Mouse (Mus musculus) left cerebral cortex, postnatal 10 days (tissue): ENCODE results near the gene Paqr9. TPM values are rescaled to one million over a fixed set of nuclear protein-coding genes. Genes with fewer than 3 reads are reported as not detected.

Source experiments
- DNase-seq, 2 experiments: peaks; one replicate each; pipeline ENCODE4 v3.0.0; 2021 to 2022; ENCODE audit warnings: low spot score in 2 of 2, mixed read lengths in 1 of 2; ENCODE audit errors: extremely low spot score in 1 of 2
- intact Hi-C: fragments of 180-260 bp; cut with DNase I; formaldehyde crosslinking; loops from one replicate; pipeline ENCODE4 v1.15.1; 2025
- total RNA-seq, 2 experiments: library from RNA; stranded (reverse); gene quantifications; 2 replicates each; pipeline ENCODE4 v1.2.3; 2021

The Paqr9 gene
- total RNA-seq, 2 experiments from 2014 or later: 38.1 to 38.8 TPM

- intact Hi-C loops: no loop called here
- no peak for DNase-seq
These were observed 18.2 kb upstream of the Paqr9 start for GRCm38 (mm10) chr9:95541208-95541607.

DNA sequence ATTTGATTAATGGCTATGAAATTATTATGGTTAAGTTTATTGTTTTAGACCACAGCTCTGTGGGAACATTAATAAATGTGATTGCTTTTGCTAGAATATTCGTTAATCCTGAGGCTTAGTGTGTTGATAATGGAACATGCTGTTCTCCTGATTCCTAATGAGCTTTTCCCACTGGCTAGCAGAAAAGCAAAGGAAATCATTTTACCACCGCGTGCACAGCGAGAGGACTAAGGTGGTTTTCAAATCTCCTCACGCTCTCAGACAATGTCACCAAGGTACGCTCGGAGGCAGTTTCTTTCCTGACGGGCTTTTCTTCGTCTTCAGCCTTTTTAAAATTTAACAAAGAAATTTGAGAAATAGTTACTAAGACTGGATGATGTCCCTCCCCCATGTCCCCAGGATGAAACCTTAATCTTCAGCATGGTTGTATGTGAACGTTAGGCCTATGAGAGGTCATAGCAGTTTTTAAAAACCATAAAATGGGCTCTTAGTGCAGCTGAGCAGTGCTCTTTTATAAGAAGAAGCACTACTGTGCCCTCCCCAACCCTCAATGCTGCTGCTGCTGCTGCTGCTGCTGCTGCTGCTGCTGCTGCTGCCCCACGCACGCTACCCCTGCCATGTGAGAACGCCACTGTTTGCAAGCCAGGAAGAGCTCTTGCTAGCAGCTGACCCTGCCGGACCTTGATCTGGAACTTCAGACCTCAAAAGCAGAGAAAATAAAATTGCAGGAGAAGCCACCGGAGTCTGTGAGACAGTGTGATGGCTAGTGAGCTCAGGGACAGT is 17.6 kb upstream of the Paqr9 start:
- intact Hi-C loops: no loop called here
- DNase-seq: no peak

DNA sequence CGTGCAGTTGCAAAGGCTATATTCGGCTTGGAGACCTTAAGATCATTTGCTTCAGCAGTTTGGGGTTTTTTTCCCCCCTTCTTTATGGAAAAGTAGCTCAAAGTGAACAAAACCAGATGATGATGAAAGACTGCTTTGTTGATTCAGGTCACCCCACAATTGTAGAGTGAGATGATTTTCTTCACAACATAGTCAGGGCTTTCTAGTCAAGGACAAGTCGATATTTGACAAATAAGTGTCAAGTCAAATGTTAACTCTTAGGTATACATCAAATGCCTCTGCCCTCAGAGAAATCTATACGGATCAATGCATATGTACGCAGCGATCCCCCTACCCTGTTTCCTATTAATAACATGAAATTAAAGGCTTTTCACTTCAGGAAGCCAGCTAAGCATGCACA is 17.0 kb upstream of the Paqr9 start:
- intact Hi-C loops: no loop called here
- DNase-seq: no peak

DNA sequence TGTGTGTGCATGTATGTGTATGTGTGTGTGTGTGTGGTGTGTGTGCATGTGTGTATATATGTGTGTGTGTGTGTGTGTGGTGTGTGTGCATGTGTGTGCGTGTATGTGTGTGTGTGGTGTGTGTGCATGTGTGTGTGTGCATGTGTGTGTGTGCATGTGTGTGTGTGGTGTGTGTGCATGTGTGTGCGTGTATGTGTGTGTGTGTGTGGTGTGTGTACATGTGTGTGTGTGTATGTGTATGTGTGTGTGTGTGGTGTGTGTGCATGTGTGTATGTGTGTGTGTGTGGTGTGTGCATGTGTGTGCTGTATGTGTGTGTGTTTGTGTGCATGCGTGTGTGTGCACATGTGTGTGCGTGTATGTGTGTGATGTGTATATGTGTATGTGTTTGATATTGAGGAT is 14.9 kb upstream of the Paqr9 start:
- intact Hi-C loops: no loop called here
- DNase-seq: no peak

- DNase-seq: no peak
- intact Hi-C loops: no loop called here
These were observed 12.8 kb upstream of the Paqr9 start for GRCm38 (mm10) chr9:95546679-95547078.

DNA sequence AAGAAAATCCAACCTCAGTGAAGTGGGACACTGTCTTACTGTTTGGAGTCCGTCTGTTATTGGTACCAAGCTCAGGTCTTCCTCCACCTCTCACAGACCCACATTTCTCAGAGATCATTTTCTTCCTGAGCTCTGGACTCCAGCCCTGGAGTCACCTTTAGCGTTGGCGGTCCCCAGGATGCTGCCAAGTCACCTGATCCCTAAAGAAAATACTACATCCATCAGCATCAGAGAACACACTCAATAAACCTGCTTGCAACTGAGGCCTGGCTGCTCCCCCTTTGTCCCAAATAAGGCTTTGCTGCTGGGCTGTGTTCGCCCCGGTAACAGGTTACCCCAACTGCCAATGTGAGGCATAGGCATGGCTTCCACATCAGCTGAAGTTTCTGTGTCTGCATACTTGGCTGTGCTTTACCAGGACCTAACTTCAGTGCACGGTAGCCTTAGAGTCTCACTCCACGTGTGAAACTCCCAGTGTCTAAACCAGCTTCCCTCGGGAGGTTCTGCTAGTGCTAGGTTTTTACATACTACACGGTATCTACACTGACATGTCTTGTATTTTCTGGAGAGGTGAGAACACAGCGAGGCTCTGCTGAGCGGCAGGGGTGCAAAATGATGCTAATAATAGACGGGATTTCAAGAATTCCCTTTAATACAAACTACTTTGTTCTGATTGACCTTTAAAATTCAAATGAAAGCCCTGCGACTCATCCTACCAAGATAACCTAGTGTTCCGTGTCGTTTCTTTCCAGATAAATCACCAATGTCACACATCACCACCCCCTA is 9.6 kb upstream of the Paqr9 start:
- intact Hi-C loops: no loop called here
- no peak for DNase-seq

GRCm38 (mm10) chr9:95550856-95551774 is 8.3 kb upstream of the Paqr9 start:
- no peak for DNase-seq
- intact Hi-C loops: no loop called here

- intact Hi-C loops: no loop called here
- DNase-seq: no peak
These were observed 7.2 kb upstream of the Paqr9 start for GRCm38 (mm10) chr9:95552175-95552705.

- intact Hi-C loops: no loop called here
- DNase-seq: no peak
These were observed 4.9 kb upstream of the Paqr9 start for GRCm38 (mm10) chr9:95554231-95555221.

- DNase-seq: no peak
- intact Hi-C loops: no loop called here
These were observed 4.2 kb upstream of the Paqr9 start for GRCm38 (mm10) chr9:95555233-95555740.

- DNase-seq: no peak
- intact Hi-C loops: no loop called here
These were observed 3.4 kb upstream of the Paqr9 start for GRCm38 (mm10) chr9:95556067-95556512.

GRCm38 (mm10) chr9:95557722-95558121 is 1.7 kb upstream of the Paqr9 start:
- intact Hi-C loops: no loop called here
- no peak for DNase-seq

GRCm38 (mm10) chr9:95558726-95559058 is 765 bp upstream of the Paqr9 start:
- intact Hi-C loops: no loop called here
- peak in 1 of 2 experiments; percentile 16 for DNase-seq

DNA sequence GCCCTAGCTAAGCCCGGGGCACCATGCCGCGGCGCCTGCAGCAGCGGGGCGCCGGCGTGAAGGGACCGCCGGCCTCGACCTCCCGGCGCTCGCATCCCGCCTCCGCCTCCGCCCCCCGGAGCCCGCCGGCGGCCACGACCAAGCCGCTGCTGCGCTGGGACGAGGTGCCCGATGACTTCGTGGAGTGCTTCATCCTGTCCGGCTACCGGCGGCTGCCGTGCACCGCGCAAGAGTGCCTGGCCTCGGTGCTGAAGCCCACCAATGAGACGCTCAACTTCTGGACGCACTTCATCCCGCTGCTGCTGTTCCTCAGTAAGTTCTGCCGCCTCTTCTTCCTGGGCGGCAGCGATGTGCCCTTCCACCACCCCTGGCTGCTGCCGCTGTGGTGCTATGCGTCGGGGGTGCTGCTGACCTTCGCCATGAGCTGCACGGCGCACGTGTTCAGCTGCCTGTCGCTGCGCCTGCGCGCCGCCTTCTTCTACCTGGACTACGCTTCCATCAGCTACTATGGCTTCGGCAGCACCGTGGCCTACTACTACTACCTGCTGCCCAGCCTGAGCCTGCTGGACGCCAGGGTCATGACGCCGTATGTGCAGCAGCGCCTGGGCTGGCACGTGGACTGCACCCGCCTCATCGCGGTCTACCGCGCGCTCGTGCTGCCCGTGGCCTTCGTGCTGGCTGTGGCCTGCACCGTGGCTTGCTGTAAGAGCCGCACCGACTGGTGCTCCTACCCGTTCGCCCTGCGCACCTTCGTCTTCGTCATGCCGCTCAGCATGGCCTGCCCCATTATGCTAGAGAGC is 679 bp downstream of the Paqr9 start:
- intact Hi-C loops: no loop called here
- DNase-seq: peak; percentile 42 to 59

- intact Hi-C loops: no loop called here
- no peak for DNase-seq
These were observed 4.6 kb downstream of the Paqr9 start for GRCm38 (mm10) chr9:95564047-95564446.

- intact Hi-C loops: no loop called here
- no peak for DNase-seq
These were observed 6.9 kb downstream of the Paqr9 start for GRCm38 (mm10) chr9:95566394-95566793.

GRCm38 (mm10) chr9:95566931-95567330 is 7.5 kb downstream of the Paqr9 start:
- no peak for DNase-seq
- intact Hi-C loops: no loop called here
